Comparison of ENCODE assay signal across 8 mouse cellular contexts in the genomic region with DNA sequence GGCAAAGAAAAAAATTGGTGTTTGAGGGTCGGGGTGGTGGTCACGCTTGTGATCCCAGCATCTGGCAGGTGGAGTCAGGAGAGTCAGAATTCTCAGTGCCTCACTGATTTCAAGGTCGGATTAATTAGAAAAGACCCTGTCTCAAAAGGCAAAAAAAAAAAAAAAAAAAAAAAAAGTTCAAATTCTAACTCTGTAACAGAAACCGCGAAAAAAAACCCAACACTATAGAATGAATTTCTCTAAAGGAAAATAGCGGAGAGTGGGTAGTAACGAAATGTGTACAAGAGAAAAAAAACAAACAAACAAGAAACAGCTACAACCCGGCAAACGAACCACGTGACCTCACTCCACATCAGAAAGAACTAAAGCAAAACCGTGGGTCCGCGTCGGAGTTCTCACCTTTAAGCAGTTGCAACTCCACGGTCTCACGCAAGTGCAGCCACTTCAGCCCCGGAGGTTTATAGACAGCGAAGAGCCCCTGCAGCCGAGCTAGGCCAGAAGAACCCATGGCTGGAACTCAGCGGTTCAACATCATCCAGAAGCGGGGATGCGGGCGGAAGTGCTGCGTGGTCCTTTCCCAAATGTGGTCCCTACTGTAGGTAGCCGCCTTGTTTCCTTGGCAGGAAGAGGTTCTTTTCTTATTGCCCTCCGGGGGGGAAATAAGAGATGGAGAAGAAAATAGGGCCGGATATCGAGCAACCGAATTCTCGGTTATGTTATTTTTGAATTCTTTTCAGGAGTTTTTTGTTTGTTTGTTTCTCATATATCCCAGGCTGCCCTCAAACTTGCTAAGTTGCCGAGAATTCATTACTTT. TPM values are rescaled to one million over a fixed set of nuclear protein-coding genes. Genes with fewer than 3 reads are reported as not detected.
A peak's percentile ranks its signal among the peaks of the same experiment; 100 is the strongest.
DNase-seq lines count a peak whose midpoint lies in the region; ATAC-seq lines count a peak whose summit lies in the region.

A gene (plus strand): TSS at position 390 of the 814 bp plus-strand sequence.

- peak; percentile 91 for DNase-seq in Muller cell, postnatal 12 days (ENCODE audit: inconsistent ontology term)
- DNase-seq in cerebellum, adult 9-11 months, result peak; percentile 92
- peak; percentile 88 for DNase-seq in frontal cortex, postnatal 10 days (ENCODE audit: low spot score in 2 of 2)
- peak; percentile 89 to 96 for DNase-seq in layer of hippocampus, postnatal 14 days (ENCODE audit: low spot score in 2 of 2)
- DNase-seq in lung, postnatal 14 days, result peak; percentile 92
- DNase-seq in retina, adult 2 months (ENCODE audit: low read depth, low spot score), result peak; percentile 92
- peak; percentile 85 for DNase-seq in thymus, postnatal 36 days

- no peaks in the 10 kb centered on the region for H3K27me3 ChIP-seq in hindbrain, embryonic 12.5 days

- H3K9me3 ChIP-seq in hindbrain, embryonic 12.5 days (replicated peaks), result no peaks in the 10 kb centered on the region

- WGBS in hindbrain, embryonic 12.5 days, result 1% methylated on average over 31 of the region's 31 CpGs

- ATAC-seq in hindbrain, embryonic 12.5 days (ENCODE audit: low FRiP score), result peak; percentile 86

- H3K27ac ChIP-seq in hindbrain, embryonic 12.5 days, result peak within 1 kb of the TSS; percentile 71

- H3K4me2 ChIP-seq in hindbrain, embryonic 12.5 days (replicated peaks), result peak within 1 kb of the TSS; percentile 67

- peak within 1 kb of the TSS; percentile 84 for H3K9ac ChIP-seq in hindbrain, embryonic 12.5 days

- H3K36me3 ChIP-seq in hindbrain, embryonic 12.5 days, result peaks cover 52% of the 10 kb centered on the region

- H3K4me1 ChIP-seq in hindbrain, embryonic 12.5 days, result peaks cover 18% of the 10 kb centered on the region

- H3K4me3 ChIP-seq in hindbrain, embryonic 12.5 days, result peak within 1 kb of the TSS; percentile 81

RNA-seq across cellular contexts. Expression of the gene that starts here (rescaled TPM):
- polyA plus RNA-seq in hindbrain, embryonic 12.5 days (2016; fragmentation: Nextera tagmentation; extraction: Ambion mirVana), result 33.1 and 36.8 TPM in 2 replicates
- 10 to 100 TPM; 27.2 to 30.7 TPM for total RNA-seq in layer of hippocampus, postnatal 14 days (2021)

Comparison
In these comparisons a context has a peak if more than half of its experiments do, and no peak if none do; other contexts are left out.
1. Peak in every context shown above with its lines: DNase-seq, ATAC-seq, H3K4me3 ChIP-seq and H3K27ac ChIP-seq.